Mouse (Mus musculus) liver, embryonic 15.5 days (tissue): ENCODE measurements at regions not wholly inside any gene's neighbourhood (a gene's known extent, or its start where the extent isn't known, plus 50 kb on each side); places are given as distances from the start of the nearest gene placed in this dataset.

Source experiments
- ATAC-seq: fragments of 200-750 bp; cut with Nextera tagmentation; 2 replicates; pipeline ENCODE4 v1.8.0; 2017; ENCODE audit warnings: moderate number of reproducible peaks, mild to moderate bottlenecking, moderate library complexity; ENCODE audit not compliant: insufficient read depth
- H3K27ac ChIP-seq: fragments of 300-500 bp; sonication (generic); replicated peaks from 2 replicates; pipeline ENCODE4 v1.5.1; 2015; ENCODE audit warnings: mild to moderate bottlenecking, inconsistent platforms
- H3K27me3 ChIP-seq: fragments of 300-500 bp; sonication (generic); 2 replicates; pipeline ENCODE4 v1.6.1; 2015; ENCODE audit warnings: mild to moderate bottlenecking, inconsistent platforms
- H3K36me3 ChIP-seq: fragments of 300-500 bp; sonication (generic); replicated peaks from 2 replicates; pipeline ENCODE4 v1.6.1; 2015; ENCODE audit warnings: moderate library complexity, mild to moderate bottlenecking, inconsistent platforms
- H3K4me1 ChIP-seq: fragments of 300-500 bp; sonication (generic); replicated peaks from 2 replicates; pipeline ENCODE4 v1.6.1; 2015; ENCODE audit warnings: inconsistent platforms
- H3K4me2 ChIP-seq: fragments of 300-500 bp; sonication (generic); 2 replicates; pipeline ENCODE4 v1.6.1; 2015; ENCODE audit warnings: moderate library complexity, mild to moderate bottlenecking, inconsistent platforms
- H3K4me3 ChIP-seq: fragments of 300-500 bp; sonication (generic); replicated peaks from 2 replicates; pipeline ENCODE4 v1.5.1; 2015; ENCODE audit warnings: mild to moderate bottlenecking, inconsistent platforms
- H3K9ac ChIP-seq: fragments of 300-500 bp; sonication (generic); 2 replicates; pipeline ENCODE4 v1.6.1; 2015; ENCODE audit warnings: moderate library complexity, mild to moderate bottlenecking, inconsistent platforms
- H3K9me3 ChIP-seq: fragments of 300-500 bp; sonication (generic); replicated peaks from 2 replicates; pipeline ENCODE4 v1.6.1; 2016; ENCODE audit warnings: inconsistent platforms
- WGBS: fragments of 180-500 bp; shearing (Covaris S2); methylation state at CpG from one replicate; pipeline ENCODE4 v1.1.7; 2015; ENCODE audit warnings: mixed read lengths; ENCODE audit not compliant: insufficient replicate concordance; 5-methylcytosine and 5-hydroxymethylcytosine counted together

DNA sequence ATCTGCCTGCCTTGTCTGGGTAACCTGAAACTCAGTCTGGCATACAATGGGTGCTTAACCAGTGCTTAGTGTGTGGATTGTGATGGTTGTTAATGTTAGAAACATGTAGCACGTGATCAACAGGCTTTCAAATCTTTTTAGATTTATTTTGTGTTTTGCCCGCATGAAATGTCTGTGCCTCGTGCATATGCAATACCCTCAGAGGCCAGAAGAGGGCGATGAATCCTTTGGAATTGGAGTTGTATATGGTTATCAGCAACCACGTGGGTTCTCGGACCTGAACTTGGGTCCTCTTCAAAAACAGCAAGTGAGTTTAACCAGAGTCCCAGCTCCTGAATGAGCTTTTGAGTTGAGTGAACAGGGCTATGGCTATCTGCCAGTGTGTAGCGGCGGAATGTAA, 192.9 kb upstream of the 4930535I16Rik start:
- Histone ChIP-seq H3K27ac (no peak overlapping the region), H3K36me3 (no peaks in the 10 kb centered on the region), H3K9ac (no peak overlapping the region), H3K4me2 (no peak overlapping the region), H3K4me1 (no peaks in the 10 kb centered on the region), H3K4me3 (no peak overlapping the region), H3K27me3 (no peaks in the 10 kb centered on the region), H3K9me3 (no peaks in the 10 kb centered on the region)
- no peak for ATAC-seq
- 50% methylated on average over 8 of the region's 8 CpGs for WGBS

DNA sequence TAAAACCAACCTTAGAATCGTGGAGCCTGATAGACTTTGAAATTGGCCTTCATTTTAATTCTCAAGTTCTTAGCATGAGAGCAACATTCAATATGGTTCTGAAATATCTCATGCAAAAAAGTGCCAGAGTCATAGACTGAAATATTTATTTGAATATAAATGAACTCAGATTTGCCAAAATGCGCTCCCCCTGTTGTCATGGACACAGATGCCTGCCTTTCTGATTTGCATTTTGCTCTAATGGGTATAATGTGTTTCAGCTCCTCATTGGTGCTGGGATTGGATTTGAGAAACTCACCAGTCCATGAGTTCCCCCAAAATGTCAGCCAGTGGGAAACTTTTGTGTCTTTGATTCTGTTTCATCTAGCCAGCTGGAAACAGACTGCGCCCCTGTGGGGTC, 191.5 kb upstream of the 4930535I16Rik start:
- H3K4me2 ChIP-seq = no peak overlapping the region
- WGBS = 62% methylated on average over 3 of the region's 3 CpGs
- H3K9me3 ChIP-seq = no peaks in the 10 kb centered on the region
- H3K27ac ChIP-seq = no peak overlapping the region
- H3K36me3 ChIP-seq = no peaks in the 10 kb centered on the region
- H3K4me1 ChIP-seq = no peaks in the 10 kb centered on the region
- ATAC-seq = no peak
- H3K4me3 ChIP-seq = no peak overlapping the region
- H3K27me3 ChIP-seq = no peaks in the 10 kb centered on the region
- H3K9ac ChIP-seq = no peak overlapping the region

DNA sequence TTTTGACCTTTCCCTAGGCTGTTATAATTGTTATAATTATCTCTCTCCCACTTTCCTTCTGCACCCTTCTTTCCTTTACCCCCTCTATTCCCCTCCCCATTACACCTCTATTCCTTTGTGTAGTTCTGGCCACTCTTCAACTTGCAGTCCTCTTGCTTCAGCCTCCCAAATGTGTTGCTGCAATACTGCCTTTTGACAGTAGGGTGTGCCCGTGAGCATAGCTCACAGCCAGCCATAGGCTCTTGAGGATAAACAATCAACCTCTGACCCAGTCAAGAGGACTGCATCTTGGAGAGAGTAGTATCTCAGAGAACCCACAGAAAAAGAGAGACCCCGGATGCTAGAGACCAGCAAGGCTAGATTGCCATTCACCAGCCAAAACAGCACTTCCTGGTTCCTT, 184.9 kb upstream of the 4930535I16Rik start:
- no peak overlapping the region for H3K9ac ChIP-seq
- no peak for ATAC-seq
- no peaks in the 10 kb centered on the region for H3K4me1 ChIP-seq
- H3K4me2 ChIP-seq = no peak overlapping the region
- H3K27me3 ChIP-seq = no peaks in the 10 kb centered on the region
- 0 out of 2 replicates have a peak, but pooled peaks cover 4% of the 10 kb centered on the region for H3K9me3 ChIP-seq
- WGBS = 30% methylated on average over 2 of the region's 2 CpGs
- no peak overlapping the region for H3K4me3 ChIP-seq
- H3K27ac ChIP-seq = no peak overlapping the region
- no peaks in the 10 kb centered on the region for H3K36me3 ChIP-seq

GRCm38 (mm10) chr4:124086801-124087200, 169.0 kb upstream of the 4930535I16Rik start:
- Histone ChIP-seq H3K27ac (no peak overlapping the region), H3K9me3 (no peaks in the 10 kb centered on the region), H3K4me3 (no peak overlapping the region), H3K36me3 (no peaks in the 10 kb centered on the region), H3K4me2 (no peak overlapping the region), H3K4me1 (no peaks in the 10 kb centered on the region), H3K9ac (no peak overlapping the region), H3K27me3 (no peaks in the 10 kb centered on the region)
- 76% methylated on average over 7 of the region's 7 CpGs for WGBS
- ATAC-seq = no peak

DNA sequence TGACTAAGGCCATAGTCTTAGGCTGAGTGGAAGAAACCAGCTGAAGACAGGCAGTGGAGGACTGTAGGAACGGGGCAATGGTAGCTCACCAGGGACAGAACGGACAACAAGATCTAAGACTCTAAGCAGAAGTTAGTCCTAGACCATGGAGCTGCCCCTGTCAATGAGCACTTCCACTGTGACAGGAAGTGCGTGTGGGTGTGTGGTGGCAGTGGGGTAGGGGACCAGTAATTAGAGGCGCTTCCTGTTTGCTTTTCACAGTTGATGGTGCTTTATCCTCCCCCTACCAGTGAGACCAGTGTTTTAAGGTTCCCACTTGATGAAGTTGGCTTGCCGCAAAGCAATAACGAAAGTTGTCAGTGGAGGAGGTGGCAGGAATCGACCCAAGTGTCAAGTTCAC, 168.4 kb upstream of the 4930535I16Rik start:
- no peak overlapping the region for H3K27ac ChIP-seq
- no peaks in the 10 kb centered on the region for H3K27me3 ChIP-seq
- no peak overlapping the region for H3K4me3 ChIP-seq
- no peak overlapping the region for H3K9ac ChIP-seq
- no peaks in the 10 kb centered on the region for H3K36me3 ChIP-seq
- H3K4me1 ChIP-seq = no peaks in the 10 kb centered on the region
- no peak overlapping the region for H3K4me2 ChIP-seq
- WGBS = 46% methylated on average over 7 of the region's 7 CpGs
- H3K9me3 ChIP-seq = no peaks in the 10 kb centered on the region
- no peak for ATAC-seq

GRCm38 (mm10) chr4:124079603-124080002, 161.8 kb upstream of the 4930535I16Rik start:
- Histone ChIP-seq H3K36me3 (no peaks in the 10 kb centered on the region), H3K27ac (no peak overlapping the region), H3K4me3 (no peak overlapping the region), H3K27me3 (no peaks in the 10 kb centered on the region), H3K4me1 (no peaks in the 10 kb centered on the region), H3K9ac (no peak overlapping the region), H3K9me3 (no peaks in the 10 kb centered on the region), H3K4me2 (no peak overlapping the region)
- WGBS = 33% methylated on average over 3 of the region's 3 CpGs
- peak; percentile 47 for ATAC-seq

DNA sequence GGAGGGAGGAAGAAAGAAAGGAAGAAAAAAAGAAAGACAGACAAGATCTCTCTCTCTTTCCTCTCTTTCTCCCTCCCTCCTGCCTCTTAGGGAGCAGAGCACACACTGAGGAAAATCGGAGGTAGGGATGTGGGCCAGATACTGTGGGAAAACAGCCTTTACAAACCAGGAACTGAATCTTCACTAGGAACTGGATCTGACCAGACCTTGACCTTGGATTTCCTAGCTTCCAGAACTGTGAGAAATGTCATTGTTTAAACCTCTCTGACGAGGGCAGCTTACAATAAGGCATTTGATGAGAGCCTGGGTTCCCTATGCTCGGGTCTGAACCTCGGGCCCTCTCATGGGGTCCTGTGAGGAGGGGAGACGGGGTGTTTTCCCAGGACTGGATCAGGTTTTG, 157.7 kb upstream of the 4930535I16Rik start:
- H3K4me1 ChIP-seq = no peaks in the 10 kb centered on the region
- H3K9me3 ChIP-seq = no peaks in the 10 kb centered on the region
- H3K27me3 ChIP-seq = no peaks in the 10 kb centered on the region
- H3K4me2 ChIP-seq = no peak overlapping the region
- no peak for ATAC-seq
- 44% methylated on average over 5 of the region's 5 CpGs for WGBS
- H3K4me3 ChIP-seq = no peak overlapping the region
- H3K36me3 ChIP-seq = no peaks in the 10 kb centered on the region
- H3K27ac ChIP-seq = no peak overlapping the region
- H3K9ac ChIP-seq = no peak overlapping the region

GRCm38 (mm10) chr4:124073646-124074045, 155.8 kb upstream of the 4930535I16Rik start:
- H3K9ac ChIP-seq = no peak overlapping the region
- H3K4me1 ChIP-seq = no peaks in the 10 kb centered on the region
- WGBS = 54% methylated on average over 1 of the region's 1 CpGs
- no peak overlapping the region for H3K4me3 ChIP-seq
- ATAC-seq = no peak
- no peaks in the 10 kb centered on the region for H3K36me3 ChIP-seq
- H3K9me3 ChIP-seq = no peaks in the 10 kb centered on the region
- no peak overlapping the region for H3K4me2 ChIP-seq
- H3K27me3 ChIP-seq = no peaks in the 10 kb centered on the region
- no peak overlapping the region for H3K27ac ChIP-seq

- H3K9ac ChIP-seq = no peak overlapping the region
- H3K27ac ChIP-seq = no peak overlapping the region
- H3K9me3 ChIP-seq = no peaks in the 10 kb centered on the region
- no peak for ATAC-seq
- H3K36me3 ChIP-seq = no peaks in the 10 kb centered on the region
- no peaks in the 10 kb centered on the region for H3K27me3 ChIP-seq
- H3K4me2 ChIP-seq = no peak overlapping the region
- 69% methylated on average over 3 of the region's 3 CpGs for WGBS
- H3K4me3 ChIP-seq = no peak overlapping the region
- H3K4me1 ChIP-seq = no peaks in the 10 kb centered on the region
Measured at GRCm38 (mm10) chr4:124064601-124065000, 146.8 kb upstream of the 4930535I16Rik start.

DNA sequence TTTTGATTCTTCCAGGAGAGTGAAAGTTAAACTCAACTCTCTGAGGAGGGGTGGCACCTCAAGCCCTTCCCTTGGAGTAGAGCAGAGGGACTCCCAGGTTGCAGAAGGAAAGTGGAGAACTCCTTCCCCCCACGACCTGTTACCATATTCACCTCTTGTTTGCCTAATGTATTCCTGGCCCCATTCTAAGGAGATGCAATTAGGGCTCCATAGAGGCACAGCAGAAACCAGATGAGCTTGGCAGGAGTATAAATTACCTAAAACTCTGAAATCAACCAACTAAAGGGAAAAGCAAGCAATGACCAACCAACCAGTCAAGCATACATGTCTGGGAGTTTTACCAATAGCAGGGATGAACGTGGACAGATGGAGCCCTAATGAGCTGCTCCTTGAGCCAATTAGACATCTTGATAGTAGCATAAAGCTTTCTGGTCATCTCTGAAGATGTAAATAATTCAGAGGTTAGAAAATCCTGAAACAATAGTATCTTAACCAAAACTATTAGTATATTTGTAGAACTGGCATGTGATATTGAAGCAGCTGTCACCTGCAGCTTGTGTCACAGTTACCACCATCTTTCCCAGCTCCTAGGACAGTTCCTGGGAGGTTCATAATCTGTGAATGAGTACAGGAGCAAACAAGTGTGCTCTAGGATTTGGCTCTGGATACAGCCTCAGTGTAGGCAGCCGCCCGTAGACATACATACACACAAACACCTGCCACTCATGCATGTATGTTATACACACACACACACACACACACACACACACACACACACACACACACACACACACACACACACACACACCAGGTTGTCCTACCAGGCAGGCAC, 145.7 kb upstream of the 4930535I16Rik start:
- no peak overlapping the region for H3K9ac ChIP-seq
- H3K27ac ChIP-seq = no peak overlapping the region
- 56% methylated on average over 4 of the region's 4 CpGs for WGBS
- no peak overlapping the region for H3K4me2 ChIP-seq
- no peak overlapping the region for H3K4me3 ChIP-seq
- H3K4me1 ChIP-seq = no peaks in the 10 kb centered on the region
- H3K27me3 ChIP-seq = no peaks in the 10 kb centered on the region
- no peaks in the 10 kb centered on the region for H3K36me3 ChIP-seq
- ATAC-seq = no peak
- no peaks in the 10 kb centered on the region for H3K9me3 ChIP-seq

GRCm38 (mm10) chr4:124057607-124058006, 139.8 kb upstream of the 4930535I16Rik start:
- Histone ChIP-seq H3K4me1 (peaks cover 2% of the 10 kb centered on the region; the same call in 1 of the 2 replicates), H3K9me3 (no peaks in the 10 kb centered on the region), H3K27me3 (no peaks in the 10 kb centered on the region), H3K4me3 (no peak overlapping the region), H3K4me2 (no peak overlapping the region), H3K27ac (no peak overlapping the region), H3K36me3 (no peaks in the 10 kb centered on the region), H3K9ac (no peak overlapping the region)
- 74% methylated on average over 8 of the region's 8 CpGs for WGBS
- ATAC-seq = no peak

- no peak overlapping the region for H3K4me2 ChIP-seq
- H3K36me3 ChIP-seq = no peaks in the 10 kb centered on the region
- no peak overlapping the region for H3K9ac ChIP-seq
- no peak overlapping the region for H3K27ac ChIP-seq
- no peaks in the 10 kb centered on the region for H3K9me3 ChIP-seq
- no peaks in the 10 kb centered on the region for H3K27me3 ChIP-seq
- ATAC-seq = no peak
- WGBS = 48% methylated on average over 1 of the region's 1 CpGs
- peaks cover 4% of the 10 kb centered on the region; the same call in 1 of the 2 replicates for H3K4me1 ChIP-seq
- no peak overlapping the region for H3K4me3 ChIP-seq
Measured at GRCm38 (mm10) chr4:124054240-124054760, 136.5 kb upstream of the 4930535I16Rik start.
